7 mouse cellular contexts compared by ENCODE assay signal in the genomic region with DNA sequence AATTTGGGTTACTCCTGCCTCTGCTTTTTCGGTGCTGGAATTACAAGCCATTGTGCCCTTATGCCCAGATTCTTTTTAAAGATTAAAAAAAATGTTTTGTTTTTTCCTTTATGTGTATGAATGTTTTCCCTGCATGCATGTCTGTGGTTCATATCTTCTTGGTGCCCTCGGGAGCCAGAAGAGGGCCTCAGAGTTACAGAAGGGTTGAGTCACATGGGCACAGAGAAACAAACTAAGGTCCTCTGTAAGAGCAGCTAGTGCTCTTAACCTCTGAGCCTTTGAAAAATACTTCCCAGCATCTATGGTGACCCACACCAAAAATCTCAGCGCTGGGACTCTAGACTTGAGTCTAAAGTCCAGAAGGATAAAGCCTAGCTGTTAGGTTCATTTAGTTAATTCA. TPM values are rescaled to one million over a fixed set of nuclear protein-coding genes. Genes with fewer than 3 reads are reported as not detected.
DNase-seq lines count a peak whose midpoint lies in the region; ATAC-seq lines count a peak whose summit lies in the region.

No protein-coding gene starts in this region.

- H3K27me3 ChIP-seq in kidney, embryonic 14.5 days (ENCODE audit: control insufficient read depth, insufficient read depth, low read length), result no peaks in the 10 kb centered on the region

- peak overlapping the region; percentile 79; the same call in 1 of the 2 replicates for H3K27ac ChIP-seq in kidney, embryonic 14.5 days (ENCODE audit: low read depth, low read length)

- peak overlapping the region; percentile 69 for H3K4me2 ChIP-seq in kidney, embryonic 14.5 days (replicated peaks; ENCODE audit: low read depth, low read length)

- WGBS in kidney, embryonic 14.5 days, result 22% methylated on average over 3 of the region's 3 CpGs

- no peaks in the 10 kb centered on the region; the same call in 1 of the 2 replicates for H3K4me1 ChIP-seq in kidney, embryonic 14.5 days (ENCODE audit: control insufficient read depth, insufficient read depth, low read length)

- DNase-seq in B cell, adult 2 months, result peak; percentile 54 to 61
- DNase-seq in CD8-positive naive resting alpha-beta T cell, adult 2 months (ENCODE audit: low read depth in 2 of 2, low spot score in 2 of 2), result peak; percentile 30 to 58
- DNase-seq in cerebellum, postnatal 10 days, result peak; percentile 56 to 57
- peak; percentile 20 to 27 for DNase-seq in heart, adult 9 months (ENCODE audit: low spot score in 2 of 2)
- DNase-seq in lung, postnatal 10 days, result peak; percentile 70
- DNase-seq in right cerebral cortex, postnatal 14 days, result peak; percentile 21

- H3K9ac ChIP-seq in kidney, embryonic 14.5 days (ENCODE audit: low read depth, low read length), result peak overlapping the region; percentile 75

- H3K4me3 ChIP-seq in kidney, embryonic 14.5 days (ENCODE audit: low read length), result peak overlapping the region; percentile 75

- H3K36me3 ChIP-seq in kidney, embryonic 14.5 days (ENCODE audit: control insufficient read depth, insufficient read depth, low read length), result peaks cover 22% of the 10 kb centered on the region

- ATAC-seq in kidney, embryonic 14.5 days (ENCODE audit: low FRiP score, low TSS enrichment), result peak; percentile 45; the same call in 1 of the 2 replicates

- peaks cover under 1% of the 10 kb centered on the region; the same call in 1 of the 2 replicates for H3K9me3 ChIP-seq in kidney, embryonic 14.5 days (ENCODE audit: control insufficient read depth, low read length)

RNA-seq across cellular contexts. Expression of a gene that starts 0.6 kb away (rescaled TPM):
- polyA plus RNA-seq in kidney, embryonic 14.5 days (2014; fragmentation: Nextera tagmentation; extraction: Ambion mirVana), result 25.9 and 29.0 TPM in 2 replicates

RNA-seq across cellular contexts. Expression of a gene that starts 26.1 kb away (rescaled TPM):
- 9.0 and 9.9 TPM in 2 replicates for polyA plus RNA-seq in kidney, embryonic 14.5 days (2014; fragmentation: Nextera tagmentation; extraction: Ambion mirVana)

Comparison
In these comparisons a context has a peak if more than half of its experiments do, and no peak if none do; other contexts are left out.
1. Peak in every context shown above with its lines: DNase-seq, ATAC-seq, H3K4me3 ChIP-seq and H3K27ac ChIP-seq.